Mouse (Mus musculus) intestine, embryonic 16.5 days (tissue): ENCODE results near the gene Rchy1. TPM values are rescaled to one million over a fixed set of nuclear protein-coding genes. Genes with fewer than 3 reads are reported as not detected.

ENCODE experiments used
- ATAC-seq: fragments of 200-750 bp; cut with Nextera tagmentation; 2 replicates; pipeline ENCODE4 v1.8.0; 2017; ENCODE audit warnings: moderate TSS enrichment, moderate library complexity
- H3K27ac ChIP-seq: fragments of 300-500 bp; sonication (generic); 2 replicates; pipeline ENCODE4 v1.5.1; 2014; ENCODE audit warnings: mild to moderate bottlenecking, low read length
- H3K27me3 ChIP-seq: fragments of 300-500 bp; sonication (generic); replicated peaks from 2 replicates; pipeline ENCODE4 v1.6.1; 2014; ENCODE audit warnings: low read length, control low read depth, mixed read lengths; ENCODE audit not compliant: control insufficient read depth, insufficient read depth
- H3K36me3 ChIP-seq: fragments of 300-500 bp; sonication (generic); 2 replicates; pipeline ENCODE4 v1.6.1; 2014; ENCODE audit warnings: low read length, control low read depth; ENCODE audit not compliant: control insufficient read depth, insufficient read depth
- H3K4me1 ChIP-seq: fragments of 300-500 bp; sonication (generic); 2 replicates; pipeline ENCODE4 v1.6.1; 2014; ENCODE audit warnings: low read length, control low read depth, mixed read lengths; ENCODE audit not compliant: control insufficient read depth, insufficient read depth
- H3K4me2 ChIP-seq: fragments of 300-500 bp; sonication (generic); 2 replicates; pipeline ENCODE4 v1.6.1; 2014; ENCODE audit warnings: low read depth, low read length, control low read depth
- H3K4me3 ChIP-seq: fragments of 300-500 bp; sonication (generic); 2 replicates; pipeline ENCODE4 v1.5.1; 2014; ENCODE audit warnings: mild to moderate bottlenecking, low read length
- H3K9ac ChIP-seq: fragments of 300-500 bp; sonication (generic); 2 replicates; pipeline ENCODE4 v1.6.1; 2014; ENCODE audit warnings: low read depth, low read length
- H3K9me3 ChIP-seq: fragments of 300-500 bp; sonication (generic); 2 replicates; pipeline ENCODE4 v1.6.1; 2016; ENCODE audit warnings: low read length, control low read depth; ENCODE audit not compliant: control insufficient read depth
- WGBS: fragments of 180-500 bp; shearing (Covaris S2); extraction: QIAGEN DNeasy Blood & Tissue Kit; methylation state at CpG from one replicate; pipeline ENCODE4 v1.1.7; 2014; 5-methylcytosine and 5-hydroxymethylcytosine counted together
- polyA plus RNA-seq: library from polyadenylated mRNA; unstranded; fragments of >200 nt; fragmentation: Nextera tagmentation; extraction: Ambion mirVana; gene quantifications from 2 replicates; pipeline ENCODE4 v1.2.1, GENCODE M21; 2015

Gene Rchy1
- polyA plus RNA-seq, result 75.1 and 77.3 TPM in 2 replicates

GRCm38 (mm10) chr5:91962639-91963440 lies at the start of gene Rchy1:
Gene Rchy1 (minus strand): TSS chr5:91963068.
- Histone ChIP-seq H3K4me2 (peak within 1 kb of the TSS; percentile 71), H3K27ac (peak within 1 kb of the TSS; percentile 99), H3K4me3 (peak within 1 kb of the TSS; percentile 74), H3K4me1 (peaks cover 14% of the 10 kb centered on the region), H3K36me3 (no peaks in the 10 kb centered on the region), H3K9me3 (no peaks in the 10 kb centered on the region), H3K9ac (peak within 1 kb of the TSS; percentile 89), H3K27me3 (no peaks in the 10 kb centered on the region)
- under 1% methylated on average over 65 of the region's 65 CpGs for WGBS
- ATAC-seq, result peak; percentile 98

GRCm38 (mm10) chr5:92011756-92012155 lies 48.9 kb upstream of the Rchy1 start:
- Histone ChIP-seq H3K27me3 (no peaks in the 10 kb centered on the region), H3K4me1 (no peaks in the 10 kb centered on the region), H3K36me3 (no peaks in the 10 kb centered on the region), H3K4me2 (no peak overlapping the region), H3K9me3 (no peaks in the 10 kb centered on the region), H3K4me3 (no peak overlapping the region), H3K9ac (no peak overlapping the region), H3K27ac (no peak overlapping the region)
- 0 out of 2 replicates have a peak, but pooled peaks have one; percentile 28 for ATAC-seq
- WGBS, result 49% methylated on average over 7 of the region's 7 CpGs

- 45% methylated on average over 2 of the region's 2 CpGs for WGBS
- Histone ChIP-seq H3K27ac (no peak overlapping the region), H3K27me3 (no peaks in the 10 kb centered on the region), H3K4me3 (no peak overlapping the region), H3K36me3 (no peaks in the 10 kb centered on the region), H3K4me2 (no peak overlapping the region), H3K4me1 (no peaks in the 10 kb centered on the region), H3K9ac (no peak overlapping the region), H3K9me3 (no peaks in the 10 kb centered on the region)
- no peak for ATAC-seq
Observed at GRCm38 (mm10) chr5:92009827-92010226, 47.0 kb upstream of the Rchy1 start.

GRCm38 (mm10) chr5:92003011-92003410 lies 40.1 kb upstream of the Rchy1 start:
- Histone ChIP-seq H3K36me3 (no peaks in the 10 kb centered on the region), H3K4me3 (no peak overlapping the region), H3K4me1 (no peaks in the 10 kb centered on the region), H3K4me2 (no peak overlapping the region), H3K27ac (no peak overlapping the region), H3K9me3 (peaks cover 3% of the 10 kb centered on the region; the same call in 1 of the 2 replicates), H3K9ac (no peak overlapping the region), H3K27me3 (no peaks in the 10 kb centered on the region)
- no peak for ATAC-seq
- 61% methylated on average over 2 of the region's 2 CpGs for whole genome bisulfite sequencing

- H3K27ac ChIP-seq, result no peak overlapping the region
- H3K4me3 ChIP-seq, result no peak overlapping the region
- no peaks in the 10 kb centered on the region for H3K36me3 ChIP-seq
- peaks cover 3% of the 10 kb centered on the region; the same call in 1 of the 2 replicates for H3K9me3 ChIP-seq
- H3K4me2 ChIP-seq, result no peak overlapping the region
- ATAC-seq, result no peak
- H3K9ac ChIP-seq, result no peak overlapping the region
- WGBS, result 58% methylated on average over 2 of the region's 2 CpGs
- no peaks in the 10 kb centered on the region for H3K4me1 ChIP-seq
- no peaks in the 10 kb centered on the region for H3K27me3 ChIP-seq
Observed at GRCm38 (mm10) chr5:92000770-92001169, 37.9 kb upstream of the Rchy1 start.

GRCm38 (mm10) chr5:91994546-91994945 lies 31.7 kb upstream of the Rchy1 start:
- Histone ChIP-seq H3K4me2 (no peak overlapping the region), H3K36me3 (no peaks in the 10 kb centered on the region), H3K9me3 (peaks cover 3% of the 10 kb centered on the region; the same call in 1 of the 2 replicates), H3K27me3 (no peaks in the 10 kb centered on the region), H3K27ac (no peak overlapping the region), H3K4me3 (no peak overlapping the region), H3K4me1 (no peaks in the 10 kb centered on the region), H3K9ac (no peak overlapping the region)
- no peak for ATAC-seq
- 66% methylated on average over 13 of the region's 13 CpGs for WGBS

GRCm38 (mm10) chr5:91993061-91993460 lies 30.2 kb upstream of the Rchy1 start:
- WGBS, result 93% methylated on average over 2 of the region's 2 CpGs
- Histone ChIP-seq H3K27ac (no peak overlapping the region), H3K4me3 (no peak overlapping the region), H3K9me3 (no peaks in the 10 kb centered on the region), H3K4me1 (no peaks in the 10 kb centered on the region), H3K9ac (no peak overlapping the region), H3K4me2 (no peak overlapping the region), H3K36me3 (no peaks in the 10 kb centered on the region), H3K27me3 (no peaks in the 10 kb centered on the region)
- ATAC-seq, result no peak

GRCm38 (mm10) chr5:91991191-91991937 lies 28.5 kb upstream of the Rchy1 start:
- no peaks in the 10 kb centered on the region for H3K36me3 ChIP-seq
- H3K9ac ChIP-seq, result no peak overlapping the region
- H3K4me2 ChIP-seq, result no peak overlapping the region
- no peak overlapping the region for H3K27ac ChIP-seq
- WGBS, result 64% methylated on average over 6 of the region's 6 CpGs
- H3K9me3 ChIP-seq, result no peaks in the 10 kb centered on the region
- no peak overlapping the region for H3K4me3 ChIP-seq
- no peaks in the 10 kb centered on the region for H3K4me1 ChIP-seq
- H3K27me3 ChIP-seq, result no peaks in the 10 kb centered on the region
- no peak for ATAC-seq

GRCm38 (mm10) chr5:91989261-91989660 lies 26.4 kb upstream of the Rchy1 start:
- WGBS, result 83% methylated on average over 9 of the region's 9 CpGs
- H3K4me1 ChIP-seq, result no peaks in the 10 kb centered on the region
- no peaks in the 10 kb centered on the region for H3K27me3 ChIP-seq
- no peaks in the 10 kb centered on the region for H3K9me3 ChIP-seq
- no peak overlapping the region for H3K9ac ChIP-seq
- ATAC-seq, result no peak
- no peaks in the 10 kb centered on the region for H3K36me3 ChIP-seq
- no peak overlapping the region for H3K4me3 ChIP-seq
- H3K4me2 ChIP-seq, result no peak overlapping the region
- no peak overlapping the region for H3K27ac ChIP-seq
